Mouse (Mus musculus): ENCODE measurements around the gene Pgpep1l.

Gene Pgpep1l

DNA sequence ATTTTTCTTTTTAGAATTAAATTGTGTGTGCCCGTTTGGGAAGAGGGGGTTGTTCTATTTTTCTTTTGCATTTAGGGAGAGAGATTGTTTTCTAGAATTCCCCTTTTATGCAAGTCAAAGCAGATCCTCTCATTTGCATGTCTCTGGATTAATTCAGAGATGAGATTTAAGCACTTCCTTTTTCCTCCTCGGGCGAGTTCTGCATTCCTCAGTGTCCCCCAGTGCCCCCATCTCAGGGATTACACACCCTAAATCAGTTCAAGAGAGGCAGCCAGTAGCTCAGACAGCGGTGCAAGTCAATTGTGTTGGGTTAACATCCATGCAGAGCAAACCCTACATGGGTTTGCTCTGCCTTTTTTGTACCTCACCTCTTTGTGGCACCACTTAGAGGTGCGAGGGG lies 50.2 kb downstream of the Pgpep1l start:
- DNase-seq (ENCODE audit: low spot score), result no peak

- no peak for DNase-seq (ENCODE audit: low spot score)
Measured at GRCm38 (mm10) chr7:68211883-68212282, 52.1 kb downstream of the Pgpep1l start.

GRCm38 (mm10) chr7:68210417-68210816 lies 53.6 kb downstream of the Pgpep1l start:
- DNase-seq (ENCODE audit: low spot score), result peak; percentile 43

- DNase-seq (ENCODE audit: low spot score), result no peak
Measured at GRCm38 (mm10) chr7:68209039-68209438, 55.0 kb downstream of the Pgpep1l start.

DNA sequence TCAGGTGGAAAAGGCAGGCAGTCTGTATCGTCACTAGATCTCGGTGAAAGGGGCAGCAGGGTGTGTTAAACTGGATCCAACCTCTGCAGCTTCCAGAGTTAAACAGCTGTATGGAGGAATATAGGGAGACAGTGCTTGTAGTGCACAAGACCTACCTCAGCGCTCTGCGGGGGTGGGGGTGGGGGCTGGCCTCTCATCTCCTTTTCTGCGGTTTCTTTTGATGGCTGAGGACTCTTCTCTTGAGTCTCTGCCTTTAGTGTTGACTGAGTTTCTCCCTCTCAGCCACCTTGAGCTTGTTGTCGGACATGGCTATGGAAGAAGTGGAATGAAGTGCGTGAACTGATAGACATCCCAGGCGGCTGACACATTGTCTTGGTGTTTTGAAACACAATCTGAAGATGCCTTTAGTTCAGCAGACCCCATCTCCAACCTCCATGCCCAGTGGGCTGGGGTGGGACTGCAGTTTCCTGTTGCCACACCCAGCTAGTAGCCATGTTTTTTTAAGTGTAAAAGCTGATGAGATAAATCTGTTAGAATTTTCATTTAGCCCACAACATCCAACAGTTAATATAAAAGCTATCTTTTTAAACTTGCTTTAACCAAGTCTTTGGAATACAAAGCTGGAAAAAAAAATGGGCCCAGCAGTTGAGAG lies 58.1 kb downstream of the Pgpep1l start:
- DNase-seq (ENCODE audit: low spot score), result no peak

- DNase-seq (ENCODE audit: low spot score), result no peak
Measured at GRCm38 (mm10) chr7:68199609-68200008, 64.4 kb downstream of the Pgpep1l start.

GRCm38 (mm10) chr7:68193958-68194695 lies 69.9 kb downstream of the Pgpep1l start:
- DNase-seq (ENCODE audit: low spot score), result no peak

GRCm38 (mm10) chr7:68189691-68190456 lies 74.2 kb downstream of the Pgpep1l start:
- no peak for DNase-seq (ENCODE audit: low spot score)

DNA sequence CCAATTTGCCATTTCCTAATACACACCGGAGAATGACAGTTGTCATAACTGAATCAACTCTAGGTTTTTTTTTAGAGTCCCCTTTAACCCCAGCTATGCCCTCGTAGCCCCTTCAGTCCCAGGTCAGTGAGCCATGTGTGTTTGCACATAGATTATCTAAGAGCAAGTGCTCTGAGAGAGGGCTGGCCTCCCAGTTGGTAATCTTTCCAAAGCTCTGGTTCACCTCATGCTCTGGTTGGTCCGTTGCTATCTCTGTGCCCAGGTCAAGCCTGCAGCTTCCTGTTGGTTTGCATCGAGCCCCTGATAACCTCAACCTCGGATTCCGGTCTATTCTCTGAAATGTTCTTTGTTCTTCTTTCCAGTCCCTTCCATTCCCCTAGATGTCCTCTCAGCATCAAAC lies 74.8 kb downstream of the Pgpep1l start:
- no peak for DNase-seq (ENCODE audit: low spot score)

Measured in lung, postnatal 25 days (tissue).